Mouse (Mus musculus): ENCODE measurements around the gene Mef2a.

DNA sequence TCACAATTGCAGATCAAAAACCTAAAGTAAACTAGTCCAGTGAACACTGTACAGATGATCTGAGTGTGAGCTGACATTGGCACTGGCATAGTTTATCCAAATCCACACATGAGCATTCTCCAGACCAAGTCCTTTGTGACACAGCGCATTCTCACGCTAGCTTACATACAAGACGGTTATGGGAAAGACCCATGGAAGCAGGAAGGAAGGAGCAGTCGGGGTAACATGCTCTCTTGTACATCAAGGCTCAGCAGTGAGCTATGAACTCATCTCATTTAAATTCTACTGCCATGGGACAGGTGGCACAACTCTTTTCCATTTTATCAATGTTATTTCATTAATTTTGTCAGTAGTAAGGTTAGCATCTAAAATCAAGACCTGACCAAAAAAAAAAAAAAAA is 3.0 kb downstream of the Mef2a start:
- TF ChIP-seq CTCF (IDR thresholded peaks at IDR 0.05; ENCODE audit: extremely low read depth, insufficient read depth, insufficient read length, insufficient replicate concordance): no peak
- TF ChIP-seq POLR2A (IDR thresholded peaks at IDR 0.05; ENCODE audit: low read depth, low read length): no peak

All from spleen, adult 2 months (tissue).